Mouse (Mus musculus): ENCODE measurements around the gene Ptges3l. TPM values are rescaled to one million over a fixed set of nuclear protein-coding genes. Genes with fewer than 3 reads are reported as not detected.
"Not testable (repeated sequence)": the region's sequence is repeated elsewhere in the genome, so short reads cannot be mapped to it uniquely, and the experiment has no call there.

Ptges3l gene
- polyA plus RNA-seq, 1 experiment from 2014 or later = 3.0 TPM

GRCm38 (mm10) chr11:101415306-101415705 lies 9.8 kb downstream of the Ptges3l start:
- Histone ChIP-seq H3K4me2 (replicated peaks) (no peak overlapping the region), H3K4me1 (peaks cover 6% of the 10 kb centered on the region), H3K9me3 (replicated peaks) (no peaks in the 10 kb centered on the region), H3K4me3 (no peak overlapping the region), H3K27me3 (no peaks in the 10 kb centered on the region), H3K36me3 (peaks cover 35% of the 10 kb centered on the region), H3K9ac (no peak overlapping the region), H3K27ac (no peak overlapping the region)
- ATAC-seq (ENCODE audit: low FRiP score) = no peak
- 90% methylated on average over 2 of the region's 2 CpGs for WGBS

- H3K4me1 ChIP-seq = no peaks in the 10 kb centered on the region
- no peak overlapping the region for H3K27ac ChIP-seq
- no peak overlapping the region for H3K9ac ChIP-seq
- no peak overlapping the region for H3K4me2 ChIP-seq (replicated peaks)
- no peak for ATAC-seq (ENCODE audit: low FRiP score)
- H3K9me3 ChIP-seq (replicated peaks) = no peaks in the 10 kb centered on the region
- 5% methylated on average over 8 of the region's 8 CpGs for WGBS
- no peaks in the 10 kb centered on the region for H3K36me3 ChIP-seq
- H3K27me3 ChIP-seq = no peaks in the 10 kb centered on the region
- H3K4me3 ChIP-seq = no peak overlapping the region
Observed at GRCm38 (mm10) chr11:101395110-101395509, 30.0 kb downstream of the Ptges3l start.

GRCm38 (mm10) chr11:101381817-101382216 lies 43.3 kb downstream of the Ptges3l start:
- H3K36me3 ChIP-seq = no peaks in the 10 kb centered on the region
- no peak overlapping the region for H3K4me3 ChIP-seq
- no peak for ATAC-seq (ENCODE audit: low FRiP score)
- no peak overlapping the region for H3K9ac ChIP-seq
- H3K4me2 ChIP-seq (replicated peaks) = no peak overlapping the region
- no peaks in the 10 kb centered on the region for H3K4me1 ChIP-seq
- no peak overlapping the region for H3K27ac ChIP-seq
- 14% methylated on average over 4 of the region's 4 CpGs for WGBS
- H3K9me3 ChIP-seq (replicated peaks) = no peaks in the 10 kb centered on the region
- H3K27me3 ChIP-seq = no peaks in the 10 kb centered on the region

GRCm38 (mm10) chr11:101378926-101379325 lies 46.2 kb downstream of the Ptges3l start:
- Histone ChIP-seq H3K4me3 (no peak overlapping the region), H3K4me1 (no peaks in the 10 kb centered on the region), H3K27me3 (no peaks in the 10 kb centered on the region), H3K9ac (no peak overlapping the region), H3K4me2 (replicated peaks) (no peak overlapping the region), H3K27ac (no peak overlapping the region), H3K9me3 (replicated peaks) (no peaks in the 10 kb centered on the region), H3K36me3 (no peaks in the 10 kb centered on the region)
- WGBS = 87% methylated on average over 6 of the region's 6 CpGs
- no peak for ATAC-seq (ENCODE audit: low FRiP score)

- not testable (repeated sequence) for H3K27me3 ChIP-seq; H3K4me3 ChIP-seq; H3K4me2 ChIP-seq (replicated peaks); ATAC-seq (ENCODE audit: low FRiP score); H3K9ac ChIP-seq; H3K9me3 ChIP-seq (replicated peaks); H3K36me3 ChIP-seq; H3K27ac ChIP-seq; H3K4me1 ChIP-seq
- WGBS = 91% methylated on average over 8 of the region's 8 CpGs
Observed at GRCm38 (mm10) chr11:101378196-101378595, 46.9 kb downstream of the Ptges3l start.

- H3K4me1 ChIP-seq = no peaks in the 10 kb centered on the region
- no peak overlapping the region for H3K4me2 ChIP-seq (replicated peaks)
- 76% methylated on average over 7 of the region's 7 CpGs for WGBS
- H3K27ac ChIP-seq = no peak overlapping the region
- H3K9me3 ChIP-seq (replicated peaks) = no peaks in the 10 kb centered on the region
- H3K4me3 ChIP-seq = no peak overlapping the region
- H3K9ac ChIP-seq = no peak overlapping the region
- no peak for ATAC-seq (ENCODE audit: low FRiP score)
- H3K27me3 ChIP-seq = no peaks in the 10 kb centered on the region
- no peaks in the 10 kb centered on the region for H3K36me3 ChIP-seq
Observed at GRCm38 (mm10) chr11:101374421-101374938, 50.7 kb downstream of the Ptges3l start.

- no peaks in the 10 kb centered on the region for H3K9me3 ChIP-seq (replicated peaks)
- WGBS = 79% methylated on average over 5 of the region's 5 CpGs
- no peak overlapping the region for H3K4me3 ChIP-seq
- no peak overlapping the region for H3K4me2 ChIP-seq (replicated peaks)
- no peaks in the 10 kb centered on the region for H3K36me3 ChIP-seq
- H3K27ac ChIP-seq = no peak overlapping the region
- no peak for ATAC-seq (ENCODE audit: low FRiP score)
- no peak overlapping the region for H3K9ac ChIP-seq
- H3K4me1 ChIP-seq = no peaks in the 10 kb centered on the region
- no peaks in the 10 kb centered on the region for H3K27me3 ChIP-seq
Observed at GRCm38 (mm10) chr11:101370141-101370540, 55.0 kb downstream of the Ptges3l start.

Small RNA genes within 50 kb of the gene (microRNA-seq; reads per million reads assigned to microRNA genes)
- gene Mir6929 = not detected

Other genes with a start within 250 kb of the Ptges3l start
- 0.23 and 0.61 TPM in 2 replicates for gene Ccr10, start 249.9 kb downstream of the Ptges3l start, polyA plus RNA-seq (2016; fragmentation: Nextera tagmentation; extraction: Ambion mirVana)
- 17.3 and 18.5 TPM in 2 replicates for gene Ezh1, start 198.9 kb downstream of the Ptges3l start, polyA plus RNA-seq (2016; fragmentation: Nextera tagmentation; extraction: Ambion mirVana)
- gene Ramp2, start 179.3 kb downstream of the Ptges3l start, polyA plus RNA-seq (2016; fragmentation: Nextera tagmentation; extraction: Ambion mirVana) = 60.1 and 62.2 TPM in 2 replicates
- 90.9 and 97.4 TPM in 2 replicates for gene Vps25, start 171.6 kb downstream of the Ptges3l start, polyA plus RNA-seq (2016; fragmentation: Nextera tagmentation; extraction: Ambion mirVana)
- 8.5 and 9.5 TPM in 2 replicates for gene Wnk4, start 164.8 kb downstream of the Ptges3l start, polyA plus RNA-seq (2016; fragmentation: Nextera tagmentation; extraction: Ambion mirVana)
- gene Cntd1, start 146.3 kb downstream of the Ptges3l start, polyA plus RNA-seq (2016; fragmentation: Nextera tagmentation; extraction: Ambion mirVana) = 1.5 TPM in 2 replicates
- gene Coa3, start 146.2 kb downstream of the Ptges3l start, polyA plus RNA-seq (2016; fragmentation: Nextera tagmentation; extraction: Ambion mirVana) = 195 and 210 TPM in 2 replicates
- gene Becn1, start 123.0 kb downstream of the Ptges3l start, polyA plus RNA-seq (2016; fragmentation: Nextera tagmentation; extraction: Ambion mirVana) = 154 and 158 TPM in 2 replicates
- gene Psme3, start 109.1 kb downstream of the Ptges3l start, polyA plus RNA-seq (2016; fragmentation: Nextera tagmentation; extraction: Ambion mirVana) = 157 and 169 TPM in 2 replicates
- gene Aoc2, start 100.3 kb downstream of the Ptges3l start, polyA plus RNA-seq (2016; fragmentation: Nextera tagmentation; extraction: Ambion mirVana) = 2.4 and 3.5 TPM in 2 replicates
- gene Aoc3, start 94.7 kb downstream of the Ptges3l start, polyA plus RNA-seq (2016; fragmentation: Nextera tagmentation; extraction: Ambion mirVana) = 0.07 TPM in 1 of 2 replicates, not detected in the other
- gene G6pc, start 57.8 kb downstream of the Ptges3l start, polyA plus RNA-seq (2016; fragmentation: Nextera tagmentation; extraction: Ambion mirVana) = not detected in 2 replicates
- 77.7 and 79.0 TPM in 2 replicates for gene Aarsd1, start 7.7 kb downstream of the Ptges3l start, polyA plus RNA-seq (2016; fragmentation: Nextera tagmentation; extraction: Ambion mirVana)
- gene Gm27029, start 537 bp downstream of the Ptges3l start, polyA plus RNA-seq (2016; fragmentation: Nextera tagmentation; extraction: Ambion mirVana) = 7.4 and 8.1 TPM in 2 replicates
- gene Rundc1, start 248 bp downstream of the Ptges3l start, polyA plus RNA-seq (2016; fragmentation: Nextera tagmentation; extraction: Ambion mirVana) = 27.6 and 29.4 TPM in 2 replicates
- 320 and 344 TPM in 2 replicates for gene Rpl27, start 17.0 kb upstream of the Ptges3l start, polyA plus RNA-seq (2016; fragmentation: Nextera tagmentation; extraction: Ambion mirVana)
- 4.2 and 5.7 TPM in 2 replicates for gene Ifi35, start 23.1 kb upstream of the Ptges3l start, polyA plus RNA-seq (2016; fragmentation: Nextera tagmentation; extraction: Ambion mirVana)
- gene Rnd2, start 39.7 kb upstream of the Ptges3l start, polyA plus RNA-seq (2016; fragmentation: Nextera tagmentation; extraction: Ambion mirVana) = 112 and 121 TPM in 2 replicates
- gene Vat1, start 40.9 kb upstream of the Ptges3l start, polyA plus RNA-seq (2016; fragmentation: Nextera tagmentation; extraction: Ambion mirVana) = 94.8 and 95.7 TPM in 2 replicates
- 11.2 and 12.1 TPM in 2 replicates for gene Brca1, start 126.6 kb upstream of the Ptges3l start, polyA plus RNA-seq (2016; fragmentation: Nextera tagmentation; extraction: Ambion mirVana)
- 122 and 128 TPM in 2 replicates for gene Nbr1, start 126.8 kb upstream of the Ptges3l start, polyA plus RNA-seq (2016; fragmentation: Nextera tagmentation; extraction: Ambion mirVana)
- gene Tmem106a, start 156.9 kb upstream of the Ptges3l start, polyA plus RNA-seq (2016; fragmentation: Nextera tagmentation; extraction: Ambion mirVana) = 3.9 and 4.9 TPM in 2 replicates
- gene Gm11634, start 173.9 kb upstream of the Ptges3l start, polyA plus RNA-seq (2016; fragmentation: Nextera tagmentation; extraction: Ambion mirVana) = not detected in 2 replicates
- gene Rdm1, start 201.9 kb upstream of the Ptges3l start, polyA plus RNA-seq (2016; fragmentation: Nextera tagmentation; extraction: Ambion mirVana) = 29.4 and 35.4 TPM in 2 replicates
- gene Arl4d, start 240.2 kb upstream of the Ptges3l start, polyA plus RNA-seq (2016; fragmentation: Nextera tagmentation; extraction: Ambion mirVana) = 11.6 and 12.1 TPM in 2 replicates